Mouse (Mus musculus): ENCODE measurements around the gene Lrrc4c. TPM values are rescaled to one million over a fixed set of nuclear protein-coding genes. Genes with fewer than 3 reads are reported as not detected.

The Lrrc4c gene
- total RNA-seq, 4 experiments from 2014 or later = 111 to 132 (median 118) TPM

DNA sequence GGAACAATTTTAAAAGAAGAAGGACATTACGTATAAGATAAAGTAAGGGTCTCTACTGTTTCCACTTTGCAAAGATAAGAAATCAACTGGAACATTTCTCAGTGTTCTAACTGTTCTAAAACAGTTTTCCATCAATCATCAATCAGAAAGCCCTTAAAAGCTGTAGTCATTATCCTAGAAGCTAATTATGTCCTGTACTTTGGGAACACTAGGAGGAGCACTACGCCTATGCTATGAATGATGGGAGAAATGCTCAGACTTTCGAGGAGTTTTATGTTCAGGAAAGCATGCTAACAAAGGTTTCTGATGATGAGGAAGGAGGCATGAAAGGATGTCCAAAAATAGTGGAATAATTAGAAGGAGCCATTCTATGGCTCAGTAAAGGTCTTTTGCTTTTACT lies 219.5 kb downstream of the Lrrc4c start:
- no peak for DNase-seq (ENCODE audit: low spot score in 2 of 2)

DNA sequence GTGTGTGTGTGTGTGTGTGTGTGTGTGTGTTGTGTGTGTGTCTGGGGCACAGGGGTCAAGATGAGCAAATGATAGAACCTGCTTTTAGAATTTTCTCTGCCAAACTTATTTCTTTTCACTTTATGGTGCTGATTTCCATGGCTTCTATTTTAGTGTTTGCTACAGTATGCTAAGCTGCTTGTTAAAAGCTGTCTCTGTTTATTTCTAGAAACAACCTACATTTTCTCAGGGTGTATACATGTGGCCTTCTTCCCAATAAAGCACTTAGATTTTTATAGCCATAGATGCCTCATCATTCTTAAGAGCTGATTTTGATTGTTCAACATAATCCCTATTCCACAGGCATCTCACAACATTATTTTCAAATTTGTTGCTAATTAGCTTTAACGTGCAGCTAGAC lies 229.2 kb downstream of the Lrrc4c start:
- no peak for DNase-seq (ENCODE audit: low spot score in 2 of 2)

DNA sequence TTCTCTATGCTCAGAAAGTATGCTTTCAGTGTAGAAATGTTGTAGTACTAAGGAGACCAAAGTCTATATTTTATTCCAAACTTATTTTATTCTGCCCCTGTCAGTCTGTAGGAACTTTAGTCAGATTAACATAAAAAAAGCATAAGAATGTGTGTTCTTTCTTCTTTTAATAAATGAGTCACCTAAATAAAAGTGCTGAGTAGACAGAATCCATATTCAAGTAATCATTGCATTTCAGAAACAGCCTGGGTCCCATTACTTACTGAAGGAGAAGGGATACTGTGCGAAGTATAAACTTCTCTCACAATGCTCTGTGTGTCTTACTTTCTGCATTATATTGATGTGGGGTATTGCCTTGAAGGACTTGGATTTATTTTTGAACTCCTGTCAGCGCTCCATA lies 255.8 kb downstream of the Lrrc4c start:
- DNase-seq (ENCODE audit: low spot score in 2 of 2) = no peak

DNA sequence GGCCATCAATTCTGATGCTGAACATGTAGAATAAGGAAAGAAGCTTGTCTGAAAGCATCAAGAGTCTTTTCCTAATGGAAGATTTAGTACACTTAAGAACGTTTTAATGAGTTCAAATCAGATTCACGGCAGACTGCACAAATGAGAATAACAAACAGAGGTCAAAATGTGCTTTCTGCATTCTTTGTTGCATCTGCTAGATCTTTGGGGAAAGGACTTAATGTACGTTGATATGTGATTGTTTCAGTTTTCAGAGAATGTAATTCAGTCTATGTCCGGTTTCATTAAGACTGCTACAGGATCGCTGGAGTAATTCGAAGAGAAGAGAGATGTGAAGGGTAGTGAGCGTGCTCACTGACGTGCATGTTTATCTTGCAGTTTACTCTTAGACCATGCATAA lies 259.7 kb downstream of the Lrrc4c start:
- no peak for DNase-seq (ENCODE audit: low spot score in 2 of 2)

DNA sequence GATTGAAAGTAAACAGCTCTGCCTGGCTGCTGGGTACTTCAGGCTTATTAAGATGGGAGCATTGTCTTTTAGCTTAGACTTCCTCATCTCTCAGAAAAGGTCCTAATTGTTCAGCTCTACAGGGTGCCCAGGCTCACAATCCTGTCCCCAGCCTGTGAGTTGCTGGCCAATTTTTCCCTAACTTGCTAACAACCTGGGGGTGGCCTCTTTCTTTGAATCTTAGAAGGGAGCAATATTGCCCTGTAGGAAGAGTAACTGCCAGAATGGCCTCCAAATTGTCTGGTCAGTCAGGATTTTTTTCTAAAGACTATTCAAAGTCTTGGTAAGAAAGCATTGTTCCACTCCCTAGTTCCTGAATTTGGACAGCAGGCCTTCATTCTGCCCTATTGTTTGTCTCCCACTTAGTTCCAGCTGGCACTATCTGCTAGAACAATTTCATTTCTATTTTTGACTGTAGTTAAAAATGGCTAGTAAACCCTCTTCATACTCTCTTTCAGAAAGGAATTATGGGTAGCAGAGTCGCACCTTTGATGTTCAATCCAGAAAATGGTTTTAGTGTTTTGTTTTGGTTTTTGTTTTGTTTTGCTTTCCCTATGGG lies 262.3 kb downstream of the Lrrc4c start:
- no peak for DNase-seq (ENCODE audit: low spot score in 2 of 2)

DNA sequence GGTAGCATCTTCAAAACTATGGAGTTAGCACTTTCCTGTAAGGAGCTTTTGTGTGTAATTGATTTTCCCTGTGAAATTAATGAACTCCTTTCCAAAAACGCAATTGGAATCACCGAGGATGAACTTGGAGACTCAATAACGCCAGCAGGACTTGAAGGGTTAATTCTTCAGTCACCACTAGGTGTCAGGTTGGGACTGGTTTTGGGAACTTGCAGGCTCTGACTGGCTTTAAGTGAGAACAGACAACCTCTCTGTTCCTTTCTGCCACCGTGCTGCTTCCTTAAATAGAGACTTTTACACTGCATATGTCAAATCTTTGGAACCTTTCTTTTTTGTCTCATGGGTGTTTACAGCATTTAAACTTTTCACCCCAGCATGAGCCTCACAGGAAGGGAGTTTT lies 267.7 kb downstream of the Lrrc4c start:
- peak; percentile 36 to 73 for DNase-seq (ENCODE audit: low spot score in 2 of 2)

DNA sequence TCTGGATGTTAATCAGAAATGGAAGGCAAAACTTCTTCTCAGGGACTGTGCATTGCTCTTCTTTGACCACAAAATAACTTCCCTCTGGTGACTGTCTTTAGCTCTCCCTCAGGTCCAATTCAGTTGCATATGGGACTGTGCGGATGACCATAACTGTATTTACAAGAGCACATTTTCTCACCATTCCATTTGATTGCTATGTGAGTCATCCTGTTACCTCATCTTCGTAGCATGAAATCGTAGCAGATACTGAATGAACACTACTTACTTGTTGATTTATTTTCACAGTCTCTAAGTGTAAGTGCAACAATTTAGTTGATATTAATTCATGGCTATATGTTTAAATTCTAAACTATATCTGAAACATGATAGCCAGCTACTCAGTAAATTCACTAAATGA lies 286.8 kb downstream of the Lrrc4c start:
- DNase-seq (ENCODE audit: low spot score in 2 of 2) = no peak

DNA sequence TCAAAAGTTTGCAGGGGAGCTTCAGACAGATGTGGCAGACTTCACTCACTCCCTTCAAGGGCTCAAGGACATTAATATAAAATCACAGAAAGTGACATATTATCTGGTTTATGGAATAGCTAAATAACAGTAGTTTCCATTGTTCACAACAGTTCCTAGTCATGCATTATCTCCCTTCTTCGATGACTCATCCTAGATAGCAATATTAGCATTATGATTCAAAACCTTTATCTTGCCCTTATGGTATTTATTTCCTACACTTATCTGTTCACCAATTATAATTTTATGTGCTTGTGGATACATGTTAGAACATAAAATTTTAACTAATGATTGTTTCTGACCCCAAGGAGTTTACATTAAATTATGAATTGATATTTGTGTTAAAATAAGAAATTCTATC lies 296.2 kb downstream of the Lrrc4c start:
- DNase-seq (ENCODE audit: low spot score in 2 of 2) = no peak

DNA sequence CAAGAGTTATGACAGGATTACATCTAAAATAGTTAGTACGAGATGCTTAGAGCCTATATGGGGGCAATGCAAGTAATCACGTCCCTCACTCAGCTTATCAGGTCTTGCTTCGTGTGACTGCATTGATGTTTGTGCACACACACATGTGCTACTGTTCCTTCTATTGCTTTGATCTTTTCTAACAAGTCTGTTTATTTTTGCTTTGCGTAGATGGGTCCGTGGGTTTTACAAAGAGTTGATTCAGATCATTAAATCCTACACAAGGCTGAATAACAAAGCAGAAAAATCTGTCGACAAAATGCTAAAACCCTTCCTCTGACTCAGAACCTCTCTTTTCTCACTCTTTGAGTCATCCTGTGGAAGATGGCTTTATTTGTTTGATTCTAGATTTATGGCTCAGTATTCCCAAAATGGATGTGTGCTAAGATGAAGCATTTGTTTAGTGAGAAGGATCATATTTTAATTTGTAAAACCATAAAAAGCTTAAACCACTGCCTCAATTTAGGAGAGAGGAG lies 300.8 kb downstream of the Lrrc4c start:
- peak in 1 of 2 experiments; percentile 39 for DNase-seq (ENCODE audit: low spot score in 2 of 2)

DNA sequence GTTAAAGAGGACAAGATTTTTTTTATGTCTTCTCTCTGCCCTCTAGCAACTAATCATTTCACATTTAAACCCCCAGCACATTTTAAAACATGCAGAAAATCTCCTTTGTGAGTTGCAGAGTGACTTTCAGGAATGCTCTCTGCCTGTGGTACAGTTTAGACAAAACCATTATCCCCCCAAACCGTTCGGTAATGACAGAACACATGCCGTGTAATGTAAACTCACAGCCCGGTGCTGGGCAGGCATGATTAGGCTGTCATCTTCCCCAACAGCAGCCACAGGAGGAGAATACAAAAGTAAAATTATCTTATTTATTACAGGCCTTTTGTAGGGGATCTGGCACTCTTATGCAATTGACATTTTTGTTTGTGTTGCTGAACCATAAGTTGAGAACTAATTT lies 349.1 kb downstream of the Lrrc4c start:
- DNase-seq (ENCODE audit: low spot score in 2 of 2) = no peak

DNA sequence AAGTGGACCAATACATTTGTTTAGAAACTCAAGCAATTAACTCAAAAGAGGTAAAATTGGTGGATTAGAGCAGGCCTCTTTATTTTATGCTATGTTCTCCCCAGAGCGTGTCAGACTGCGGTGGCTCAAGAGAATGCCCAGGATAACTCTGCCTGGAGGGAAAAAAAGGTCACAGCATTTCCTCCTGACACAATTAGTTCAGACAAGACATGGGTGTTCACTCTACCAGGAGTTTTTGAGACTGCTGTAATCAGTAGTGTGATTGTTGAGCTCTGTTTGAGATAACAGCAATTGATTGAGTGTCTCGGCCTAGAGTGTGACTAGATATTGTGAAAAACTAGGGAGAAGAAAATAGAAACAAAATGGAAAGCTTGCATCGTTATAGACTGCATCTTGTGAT lies 363.8 kb downstream of the Lrrc4c start:
- no peak for DNase-seq (ENCODE audit: low spot score in 2 of 2)

DNA sequence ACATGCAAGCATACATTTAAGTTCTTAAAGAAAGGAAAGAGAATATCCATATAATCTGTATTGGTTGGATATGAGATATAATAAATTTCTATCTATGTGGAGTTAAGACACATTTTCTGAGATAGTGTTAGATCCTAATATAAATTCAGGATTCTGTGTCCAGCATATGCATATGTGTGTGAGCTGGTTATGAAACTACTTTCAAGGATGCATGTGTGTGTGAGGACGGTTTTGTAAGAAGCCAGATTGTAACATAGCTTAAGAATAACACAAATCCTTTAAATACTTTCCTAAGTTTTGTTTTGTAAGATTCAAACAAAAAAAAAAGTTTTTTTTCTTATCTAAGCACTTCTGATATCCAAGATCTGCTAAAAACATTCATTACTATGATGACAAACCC lies 367.4 kb downstream of the Lrrc4c start:
- DNase-seq (ENCODE audit: low spot score in 2 of 2) = no peak

DNA sequence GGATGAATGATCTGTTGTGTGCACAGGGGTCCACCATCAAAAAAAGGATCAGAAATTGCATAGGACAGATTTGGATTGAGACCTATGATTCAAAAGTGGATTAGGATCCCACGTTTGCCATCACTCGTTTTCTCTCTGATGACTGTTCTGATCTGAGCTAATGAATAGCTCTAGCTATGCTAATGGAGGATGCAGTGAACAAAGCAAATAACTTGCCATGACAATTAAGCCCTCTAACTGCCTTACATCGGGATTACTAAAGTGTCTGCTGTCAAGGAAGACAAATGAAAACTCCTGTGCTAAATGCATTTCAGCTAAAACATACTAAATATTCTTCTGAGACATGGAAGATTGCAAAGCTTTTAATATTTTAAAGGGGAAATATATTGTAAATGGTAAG lies 387.0 kb downstream of the Lrrc4c start:
- DNase-seq (ENCODE audit: low spot score in 2 of 2) = no peak

DNA sequence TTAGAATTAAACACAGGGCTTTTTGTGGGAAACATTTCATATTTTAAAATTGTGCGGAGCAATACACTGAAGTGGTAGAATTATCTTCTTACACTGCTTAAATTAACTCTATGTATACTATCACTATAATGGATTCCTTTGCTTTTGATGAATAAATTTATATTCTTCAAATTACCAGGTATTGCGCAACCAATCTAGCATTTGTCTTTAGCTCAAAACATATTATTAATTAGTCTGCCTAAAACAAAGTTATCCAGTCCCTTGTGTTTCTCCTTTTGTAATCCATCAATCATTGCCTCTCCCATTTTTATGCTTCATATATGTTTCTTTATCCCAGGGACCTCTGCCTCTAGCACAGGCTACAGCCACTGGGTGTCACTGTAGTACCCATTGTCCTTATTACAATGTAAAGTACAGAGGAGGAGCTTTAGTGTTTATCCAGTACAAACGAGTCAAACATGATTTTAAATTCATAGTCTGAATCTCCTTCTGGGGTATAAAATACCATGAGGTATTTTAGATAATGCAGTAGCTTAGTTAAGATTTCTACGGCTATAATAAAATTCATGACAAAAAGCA lies 389.9 kb downstream of the Lrrc4c start:
- DNase-seq (ENCODE audit: low spot score in 2 of 2) = no peak

DNA sequence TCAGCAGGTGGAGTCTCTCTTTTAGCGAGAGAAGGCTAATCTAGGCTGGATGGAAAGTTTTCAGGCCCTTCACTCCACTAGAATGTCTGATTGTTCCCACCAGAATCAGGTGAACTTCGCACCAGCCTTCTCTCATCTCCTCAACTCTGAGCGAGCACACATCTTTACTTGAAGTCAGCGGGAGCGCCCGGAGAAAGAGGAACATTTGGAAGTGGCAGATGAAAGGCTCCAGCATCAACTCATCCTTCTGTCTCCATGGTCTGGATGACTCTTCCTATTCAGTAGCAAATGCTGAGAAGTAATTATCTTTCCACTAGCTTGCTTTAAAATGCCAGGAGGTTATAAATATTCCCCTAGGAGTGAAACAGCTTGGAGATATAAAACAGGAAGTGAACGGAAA lies 396.6 kb downstream of the Lrrc4c start:
- peak in 1 of 2 experiments; percentile 22 for DNase-seq (ENCODE audit: low spot score in 2 of 2)

DNA sequence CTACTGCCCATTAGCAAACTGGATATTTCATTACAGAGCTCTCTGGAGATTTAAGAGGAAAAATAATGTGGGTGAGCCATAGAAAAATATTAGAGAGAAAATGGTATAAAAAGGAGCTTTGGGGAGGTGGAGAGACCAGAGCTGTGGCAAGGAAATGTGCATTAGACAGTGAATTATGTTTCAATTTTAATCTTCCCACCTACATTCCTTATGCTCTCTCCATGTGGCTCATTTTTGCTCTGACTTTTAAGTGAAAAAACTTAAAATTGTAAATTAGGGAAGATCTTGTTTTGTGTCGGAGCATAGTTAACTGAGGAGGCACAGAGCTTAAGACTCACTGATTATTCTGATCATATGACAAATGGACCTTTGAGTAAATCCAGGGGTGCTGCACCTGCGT lies 399.4 kb downstream of the Lrrc4c start:
- DNase-seq (ENCODE audit: low spot score in 2 of 2) = peak; percentile 12 to 29

DNA sequence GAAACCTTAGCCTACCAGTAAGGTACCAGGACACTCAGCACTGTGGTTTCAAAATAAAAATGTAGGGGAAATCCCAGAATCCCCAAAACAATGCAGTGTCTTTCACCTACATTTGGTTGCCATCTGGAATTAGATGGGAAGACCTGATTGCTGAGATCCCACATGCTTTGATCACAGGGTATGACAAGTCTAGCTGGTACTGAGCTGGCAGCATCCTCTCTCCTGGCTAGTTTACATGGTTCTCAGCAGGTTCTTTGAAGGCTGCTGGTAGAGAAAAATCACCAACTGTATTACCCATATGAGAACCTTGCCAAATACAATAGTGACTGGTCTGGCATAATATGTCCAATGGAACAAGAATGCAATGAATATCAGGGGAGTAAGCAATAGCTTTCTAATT lies 405.4 kb downstream of the Lrrc4c start:
- DNase-seq (ENCODE audit: low spot score in 2 of 2) = no peak

DNA sequence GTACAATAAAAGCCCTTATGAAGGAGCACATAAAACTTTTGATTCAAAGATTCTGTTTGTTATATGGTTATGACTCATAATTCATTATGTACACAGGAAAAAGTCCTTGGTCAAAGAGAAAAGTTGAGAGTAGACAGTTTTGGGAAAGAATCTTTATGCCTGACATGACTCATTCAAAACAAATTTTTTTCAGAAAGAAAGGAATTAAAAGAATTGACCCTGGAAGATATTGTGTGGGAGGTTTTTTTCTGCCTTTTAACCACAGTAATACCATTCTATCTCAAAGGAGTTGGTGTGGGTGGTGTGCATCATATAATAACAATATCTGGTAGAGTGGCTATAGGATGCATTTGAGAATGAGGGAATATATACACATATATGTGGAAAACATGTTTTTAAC lies 418.1 kb downstream of the Lrrc4c start:
- no peak for DNase-seq (ENCODE audit: low spot score in 2 of 2)

DNA sequence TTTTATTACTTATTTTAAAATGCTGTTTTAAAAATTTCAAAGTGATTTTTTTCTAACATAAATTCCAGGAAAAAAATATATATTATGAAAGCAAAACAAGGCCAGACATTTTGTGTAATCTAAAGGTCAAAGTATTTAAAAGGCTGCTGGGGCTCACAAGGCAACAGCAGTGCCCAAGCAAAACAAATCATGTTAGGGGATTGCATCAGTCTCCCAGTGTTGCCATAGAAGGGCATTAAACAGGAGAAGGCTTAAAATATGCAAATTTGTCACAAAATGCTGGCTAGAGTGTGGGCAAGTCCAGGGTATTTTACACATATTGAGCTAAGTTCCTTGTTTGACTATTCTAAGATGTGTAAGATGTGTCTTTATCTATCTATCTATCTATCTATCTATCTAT lies 437.1 kb downstream of the Lrrc4c start:
- DNase-seq (ENCODE audit: low spot score in 2 of 2) = no peak

DNA sequence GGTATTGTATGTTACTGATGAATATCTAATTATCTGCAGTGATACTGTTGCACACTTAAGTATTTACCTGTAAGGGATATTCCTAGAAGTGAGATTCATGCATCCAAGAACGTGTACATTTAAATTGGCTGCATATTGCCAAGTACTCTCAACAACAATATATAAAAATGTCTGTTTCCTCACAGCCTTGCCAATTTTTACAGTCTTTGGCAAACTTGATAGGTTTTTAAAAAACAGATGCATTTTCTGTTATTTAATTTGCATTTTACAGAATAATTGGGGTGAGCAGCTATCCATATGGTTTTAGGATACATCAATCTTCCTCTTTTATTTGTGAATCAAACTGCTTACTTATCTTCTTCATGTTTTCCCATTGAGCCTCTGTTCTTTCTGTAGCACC lies 439.7 kb downstream of the Lrrc4c start:
- no peak for DNase-seq (ENCODE audit: low spot score in 2 of 2)

DNA sequence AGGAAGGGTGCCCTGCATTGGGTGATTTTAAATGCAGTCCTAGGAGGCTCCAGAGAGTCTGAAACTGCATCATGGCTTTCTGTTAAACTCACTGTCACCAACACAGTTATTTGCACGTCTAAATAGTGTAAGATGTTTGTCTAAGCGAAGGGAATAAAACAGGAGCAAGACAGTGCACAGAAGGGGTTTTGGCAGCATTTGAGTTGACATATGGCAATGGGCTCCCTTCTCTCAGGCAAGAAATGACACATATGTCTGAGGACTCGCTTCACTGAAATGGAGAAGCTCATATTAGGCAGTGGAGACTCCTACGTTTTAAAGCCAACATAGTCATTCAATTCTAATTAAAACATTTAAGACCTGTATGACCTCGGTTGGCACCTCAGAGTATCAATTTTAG lies 445.6 kb downstream of the Lrrc4c start:
- DNase-seq (ENCODE audit: low spot score in 2 of 2) = peak in 1 of 2 experiments; percentile 14

DNA sequence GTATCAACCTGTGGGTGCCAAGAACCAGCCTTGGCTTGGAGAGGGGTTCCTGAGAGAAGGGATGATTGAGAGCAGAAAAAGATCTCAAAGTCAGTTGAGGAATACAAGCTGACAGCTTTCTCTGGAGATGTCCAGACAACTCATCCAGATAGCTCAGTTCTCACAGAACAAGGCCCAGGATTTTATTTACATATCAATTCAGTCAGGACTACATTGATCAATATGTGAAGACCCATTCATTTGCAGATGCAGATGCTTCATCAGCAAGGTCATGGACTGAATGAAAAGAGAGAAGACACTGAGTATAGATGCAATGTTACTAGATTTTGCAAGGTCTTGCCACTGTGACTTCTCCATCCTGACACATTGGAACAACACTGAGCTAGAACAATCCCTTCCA lies 457.4 kb downstream of the Lrrc4c start:
- no peak for DNase-seq (ENCODE audit: low spot score in 2 of 2)

DNA sequence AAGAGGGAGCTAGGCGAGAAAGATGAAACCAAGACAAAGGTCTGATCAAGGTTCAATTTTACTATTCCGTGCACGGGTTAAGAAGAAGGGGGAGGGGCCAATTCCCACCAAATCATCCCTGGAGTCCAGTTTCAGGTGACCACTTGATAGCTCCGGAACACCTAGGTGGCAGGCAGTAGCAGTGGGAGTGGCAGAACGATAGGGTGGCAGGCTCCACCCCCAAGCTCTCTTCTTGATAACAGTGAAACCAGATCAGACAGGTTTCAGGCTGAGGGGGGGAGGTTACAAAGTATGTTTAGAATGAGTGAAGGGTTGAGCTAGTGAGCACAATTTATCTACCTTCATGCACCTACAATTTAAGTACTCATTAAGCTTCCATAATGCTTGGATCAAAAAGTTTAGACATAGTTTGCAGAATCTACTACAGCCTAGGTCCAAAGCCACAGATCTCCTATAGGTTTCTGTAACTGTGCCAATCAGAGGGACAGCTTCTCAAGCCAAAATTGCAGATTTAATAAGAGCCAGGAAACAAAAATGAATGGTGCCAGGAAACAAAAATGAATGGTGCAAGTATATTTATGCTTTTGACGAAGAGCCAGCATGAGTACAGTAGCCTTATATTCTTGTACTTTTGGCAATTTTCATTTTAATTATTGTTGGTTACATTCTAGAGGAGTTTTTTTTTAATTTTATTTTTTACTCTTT lies 478.9 kb downstream of the Lrrc4c start:
- no peak for DNase-seq (ENCODE audit: low spot score in 2 of 2)
